Mouse (Mus musculus): Measurements from ENCODE around the gene Gm13287.
"Not testable (repeated sequence)": the region's sequence is repeated elsewhere in the genome, so short reads cannot be mapped to it uniquely, and the experiment has no call there.

DNA sequence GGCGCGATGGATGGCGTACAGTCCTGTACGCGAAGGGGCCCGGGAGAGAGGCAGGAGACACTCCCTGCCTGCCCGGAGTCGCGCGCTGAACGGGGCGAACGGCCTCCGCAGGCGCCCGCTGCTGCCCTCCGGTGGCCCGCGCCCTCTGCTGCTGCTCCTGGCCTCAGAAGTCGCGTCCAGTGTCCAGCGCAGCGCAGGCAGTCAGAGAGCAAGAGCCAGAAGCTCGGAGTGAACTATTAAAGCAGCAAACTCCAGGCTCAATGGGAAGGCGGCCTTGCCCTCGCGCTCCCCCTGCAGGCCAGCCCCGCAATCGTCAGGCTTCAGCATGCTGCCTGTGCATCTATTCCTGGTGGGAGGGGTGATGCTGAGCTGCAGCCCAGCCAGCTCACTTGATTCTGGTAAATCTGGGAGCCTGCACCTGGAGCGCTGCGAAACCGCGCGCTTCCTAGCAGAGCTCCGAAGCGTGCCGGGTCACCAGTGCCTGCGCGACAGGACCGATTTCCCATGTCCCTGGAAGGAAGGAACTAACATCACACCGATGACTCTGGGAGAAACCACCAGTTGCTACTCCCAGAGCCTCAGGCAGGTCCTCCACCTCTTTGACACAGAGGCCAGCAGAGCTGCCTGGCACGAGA is 39.6 kb upstream of the Gm13287 start:
- TF ChIP-seq POLR2A (IDR thresholded peaks at IDR 0.05; ENCODE audit: control insufficient read depth, low read depth, low read length); CTCF (IDR thresholded peaks at IDR 0.05; ENCODE audit: control insufficient read depth, insufficient read depth, insufficient replicate concordance, low read depth, low read length): not testable (repeated sequence)
